Mouse (Mus musculus) midbrain, embryonic 10.5 days (tissue): ENCODE measurements around the gene Cacna1a. TPM values are rescaled to one million over a fixed set of nuclear protein-coding genes. Genes with fewer than 3 reads are reported as not detected.
A peak's percentile ranks its signal among the peaks of the same experiment; 100 is the strongest.

ENCODE experiments used
- DNase-seq: peaks from one replicate; pipeline ENCODE4 v3.0.0-alpha.2; 2017; ENCODE audit warnings: low spot score
- H3K27ac ChIP-seq: fragments of 300-500 bp; sonication (generic); replicated peaks from 2 replicates; pipeline ENCODE4 v1.5.1; 2016; ENCODE audit warnings: mild to moderate bottlenecking
- H3K27me3 ChIP-seq: fragments of 300-500 bp; sonication (generic); 2 replicates; pipeline ENCODE4 v1.6.1; 2016; ENCODE audit warnings: low read depth, mild to moderate bottlenecking; ENCODE audit not compliant: poor library complexity, severe bottlenecking
- H3K36me3 ChIP-seq: fragments of 300-500 bp; sonication (generic); 2 replicates; pipeline ENCODE4 v1.6.1; 2016; ENCODE audit warnings: mild to moderate bottlenecking, moderate library complexity
- H3K4me1 ChIP-seq: fragments of 300-500 bp; sonication (generic); 2 replicates; pipeline ENCODE4 v1.6.1; 2016
- H3K4me3 ChIP-seq: fragments of 300-500 bp; sonication (generic); 2 replicates; pipeline ENCODE4 v1.5.1; 2016; ENCODE audit warnings: mild to moderate bottlenecking, moderate library complexity
- H3K9me3 ChIP-seq: fragments of 300-500 bp; sonication (generic); replicated peaks from 2 replicates; pipeline ENCODE4 v1.6.1; 2016; ENCODE audit warnings: mild to moderate bottlenecking
- WGBS: fragments of 180-500 bp; shearing (Covaris S2); methylation state at CpG from one replicate; pipeline ENCODE4 v1.1.7; 2016; 5-methylcytosine and 5-hydroxymethylcytosine counted together
- polyA plus RNA-seq: library from polyadenylated mRNA; unstranded; fragments of >200 nt; fragmentation: Nextera tagmentation; extraction: Ambion mirVana; gene quantifications from 2 replicates; pipeline ENCODE4 v1.2.1, GENCODE M21; 2016

Gene Cacna1a
- polyA plus RNA-seq, 1 experiment from 2014 or later, result 6.9 TPM

- peaks cover 17% of the 10 kb centered on the region for H3K4me1 ChIP-seq
- peak; percentile 39 for DNase-seq
- 1% methylated on average over 84 of the region's 84 CpGs for WGBS
- peak overlapping the region; percentile 58 for H3K4me3 ChIP-seq
- H3K27me3 ChIP-seq, result peaks cover 72% of the 10 kb centered on the region
- H3K9me3 ChIP-seq, result no peaks in the 10 kb centered on the region
- H3K27ac ChIP-seq, result no peak overlapping the region; the same call in 1 of the 2 replicates
- no peaks in the 10 kb centered on the region for H3K36me3 ChIP-seq
Observed at GRCm38 (mm10) chr8:84559121-84559604, 170.9 kb downstream of the Cacna1a start.

GRCm38 (mm10) chr8:84561698-84562097 lies 173.5 kb downstream of the Cacna1a start:
- 89% methylated on average over 4 of the region's 4 CpGs for whole genome bisulfite sequencing
- Histone ChIP-seq H3K9me3 (no peaks in the 10 kb centered on the region), H3K4me1 (peaks cover 17% of the 10 kb centered on the region), H3K27ac (no peak overlapping the region), H3K4me3 (no peak overlapping the region), H3K36me3 (peaks cover 10% of the 10 kb centered on the region), H3K27me3 (peaks cover 47% of the 10 kb centered on the region)
- no peak for DNase-seq

- Histone ChIP-seq H3K27ac (no peak overlapping the region), H3K36me3 (peaks cover 21% of the 10 kb centered on the region), H3K4me3 (no peak overlapping the region), H3K4me1 (peaks cover 12% of the 10 kb centered on the region), H3K9me3 (no peaks in the 10 kb centered on the region), H3K27me3 (peaks cover 23% of the 10 kb centered on the region)
- 94% methylated on average over 1 of the region's 1 CpGs for whole genome bisulfite sequencing
- DNase-seq, result no peak
Observed at GRCm38 (mm10) chr8:84564042-84564441, 175.8 kb downstream of the Cacna1a start.

GRCm38 (mm10) chr8:84565577-84566360 lies 177.5 kb downstream of the Cacna1a start:
- no peak overlapping the region for H3K4me3 ChIP-seq
- peaks cover 6% of the 10 kb centered on the region; the same call in 1 of the 2 replicates for H3K27me3 ChIP-seq
- peaks cover 12% of the 10 kb centered on the region for H3K4me1 ChIP-seq
- no peaks in the 10 kb centered on the region for H3K9me3 ChIP-seq
- peaks cover 30% of the 10 kb centered on the region for H3K36me3 ChIP-seq
- WGBS, result 85% methylated on average over 25 of the region's 25 CpGs
- no peak for DNase-seq
- no peak overlapping the region for H3K27ac ChIP-seq

DNA sequence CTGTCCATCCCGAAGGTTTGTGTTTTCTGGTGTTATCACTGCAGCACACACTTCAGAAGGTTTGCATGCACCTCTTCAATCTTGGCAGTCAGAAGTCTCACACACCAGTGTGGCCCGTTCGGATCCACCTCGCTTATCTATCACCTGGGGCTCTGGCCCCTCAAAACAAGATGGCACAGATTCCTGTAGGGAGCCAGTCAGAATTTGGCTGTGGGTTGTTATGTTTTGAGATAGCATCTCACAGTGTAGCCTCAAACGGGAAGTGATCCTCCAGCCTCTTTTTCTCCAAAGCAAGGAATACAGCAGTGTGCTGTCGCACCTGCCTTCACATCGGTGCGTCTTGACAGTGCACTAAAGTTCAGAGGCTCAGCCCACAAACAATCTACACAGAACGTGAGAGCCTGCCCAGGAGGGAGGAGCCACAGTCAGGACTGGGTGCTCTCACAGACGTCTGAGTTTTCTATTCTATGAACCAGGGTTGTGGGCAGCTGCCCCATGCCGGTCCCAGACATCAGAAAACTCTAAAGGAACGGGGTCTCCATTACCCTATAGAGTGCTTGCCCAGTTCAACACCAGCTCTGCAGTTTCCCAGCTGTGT lies 178.7 kb downstream of the Cacna1a start:
- peaks cover 41% of the 10 kb centered on the region for H3K36me3 ChIP-seq
- no peak overlapping the region for H3K4me3 ChIP-seq
- no peak overlapping the region for H3K27ac ChIP-seq
- no peaks in the 10 kb centered on the region for H3K9me3 ChIP-seq
- no peak for DNase-seq
- peaks cover 12% of the 10 kb centered on the region for H3K4me1 ChIP-seq
- no peaks in the 10 kb centered on the region for H3K27me3 ChIP-seq
- WGBS, result 86% methylated on average over 12 of the region's 12 CpGs

DNA sequence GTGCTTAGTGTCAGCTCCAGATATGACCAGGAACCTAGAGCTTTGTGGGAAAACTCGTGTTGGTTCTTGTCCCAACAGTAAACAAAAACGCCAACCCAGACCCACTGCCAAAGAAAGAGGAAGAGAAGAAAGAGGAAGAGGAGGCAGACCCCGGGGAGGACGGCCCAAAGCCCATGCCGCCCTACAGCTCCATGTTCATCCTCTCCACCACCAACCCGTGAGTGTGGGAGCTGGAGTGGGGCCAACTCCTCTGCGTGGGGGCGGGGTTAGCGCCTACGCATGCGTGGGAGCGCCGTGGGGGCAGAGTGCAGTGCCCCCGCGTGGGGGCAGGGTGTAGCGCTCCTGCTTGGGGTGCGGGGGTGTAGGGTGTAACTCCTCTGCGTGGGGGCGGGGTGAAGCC lies 179.3 kb downstream of the Cacna1a start:
- DNase-seq, result no peak
- no peaks in the 10 kb centered on the region for H3K9me3 ChIP-seq

GRCm38 (mm10) chr8:84568737-84569136 lies 180.5 kb downstream of the Cacna1a start:
- Histone ChIP-seq H3K9me3 (no peaks in the 10 kb centered on the region), H3K4me1 (peaks cover 9% of the 10 kb centered on the region), H3K36me3 (peaks cover 54% of the 10 kb centered on the region), H3K27ac (no peak overlapping the region), H3K27me3 (no peaks in the 10 kb centered on the region), H3K4me3 (no peak overlapping the region)
- 92% methylated on average over 8 of the region's 8 CpGs for WGBS
- DNase-seq, result no peak

More for the DNA sequence above, 179.3 kb downstream of the Cacna1a start:
- no peak overlapping the region for H3K27ac ChIP-seq
- WGBS, result 86% methylated on average over 19 of the region's 19 CpGs
- H3K36me3 ChIP-seq, result peaks cover 48% of the 10 kb centered on the region
- no peaks in the 10 kb centered on the region for H3K27me3 ChIP-seq
- peaks cover 12% of the 10 kb centered on the region for H3K4me1 ChIP-seq
- no peak overlapping the region for H3K4me3 ChIP-seq

DNA sequence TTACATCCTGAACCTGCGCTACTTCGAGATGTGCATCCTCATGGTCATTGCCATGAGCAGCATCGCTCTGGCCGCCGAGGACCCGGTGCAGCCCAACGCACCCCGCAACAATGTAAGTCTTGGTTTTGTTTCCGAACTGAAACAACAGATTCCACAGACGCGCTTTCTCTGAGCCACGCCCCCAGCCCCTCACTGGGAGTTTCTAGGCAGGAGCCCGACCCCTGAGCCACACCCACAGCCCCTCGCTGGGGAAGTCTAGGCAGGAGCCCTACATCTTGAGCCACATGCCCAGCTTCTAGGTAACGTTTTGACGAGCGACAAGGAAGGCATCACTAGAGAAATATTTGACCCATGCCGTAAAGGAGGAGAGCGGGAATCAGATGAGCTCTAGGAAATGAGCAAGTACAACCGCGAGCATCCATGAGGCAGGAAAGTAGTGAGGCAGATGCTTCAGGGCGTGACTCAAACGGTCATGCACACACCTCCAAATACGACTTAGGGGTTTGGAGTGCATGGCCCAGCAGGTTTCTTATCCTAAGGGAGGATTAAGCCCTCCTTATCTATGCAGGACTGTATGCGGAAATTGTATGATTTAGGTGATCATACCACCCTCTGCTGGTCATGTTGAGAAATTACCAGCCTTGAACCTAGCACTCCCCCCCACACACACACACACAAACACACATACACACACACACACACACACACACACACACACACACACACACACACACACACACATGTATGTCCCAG lies 181.9 kb downstream of the Cacna1a start:
- no peak overlapping the region for H3K4me3 ChIP-seq
- no peak overlapping the region for H3K27ac ChIP-seq
- no peaks in the 10 kb centered on the region for H3K27me3 ChIP-seq
- no peaks in the 10 kb centered on the region for H3K9me3 ChIP-seq
- WGBS, result 45% methylated on average over 25 of the region's 25 CpGs
- peaks cover 5% of the 10 kb centered on the region; the same call in 1 of the 2 replicates for H3K4me1 ChIP-seq
- peaks cover 60% of the 10 kb centered on the region for H3K36me3 ChIP-seq
- no peak for DNase-seq

- 86% methylated on average over 4 of the region's 4 CpGs for WGBS
- H3K4me3 ChIP-seq, result no peak overlapping the region
- no peaks in the 10 kb centered on the region for H3K27me3 ChIP-seq
- H3K9me3 ChIP-seq, result no peaks in the 10 kb centered on the region
- DNase-seq, result no peak
- H3K4me1 ChIP-seq, result no peaks in the 10 kb centered on the region
- H3K36me3 ChIP-seq, result peaks cover 14% of the 10 kb centered on the region
- H3K27ac ChIP-seq, result no peak overlapping the region
Observed at GRCm38 (mm10) chr8:84577432-84577831, 189.2 kb downstream of the Cacna1a start.

GRCm38 (mm10) chr8:84579595-84579994 lies 191.4 kb downstream of the Cacna1a start:
- H3K9me3 ChIP-seq, result no peaks in the 10 kb centered on the region
- H3K27me3 ChIP-seq, result no peaks in the 10 kb centered on the region
- 28% methylated on average over 3 of the region's 3 CpGs for WGBS
- DNase-seq, result peak; percentile 66
- no peak overlapping the region for H3K4me3 ChIP-seq
- no peaks in the 10 kb centered on the region for H3K4me1 ChIP-seq
- peaks cover 6% of the 10 kb centered on the region for H3K36me3 ChIP-seq
- H3K27ac ChIP-seq, result no peak overlapping the region

DNA sequence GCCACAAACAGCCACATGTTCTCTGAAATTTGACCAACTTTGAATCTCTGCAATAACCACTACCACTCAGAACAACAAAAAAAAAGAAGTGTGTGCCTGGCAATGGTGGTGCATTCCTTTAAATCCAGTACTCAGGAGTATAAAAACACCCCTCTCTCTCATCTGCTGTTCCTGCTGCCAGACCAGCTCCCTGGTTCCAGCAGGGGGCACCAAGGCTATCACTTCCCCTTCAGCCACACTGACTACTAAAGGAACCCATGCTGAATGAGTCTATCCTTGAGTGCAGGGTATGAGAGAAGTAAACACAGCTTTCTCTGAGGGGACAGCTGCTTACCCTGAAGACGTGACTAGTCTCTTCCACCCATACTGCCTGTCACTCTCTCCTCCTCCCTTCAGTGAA lies 197.1 kb downstream of the Cacna1a start:
- Histone ChIP-seq H3K9me3 (no peaks in the 10 kb centered on the region), H3K27ac (no peak overlapping the region), H3K27me3 (no peaks in the 10 kb centered on the region), H3K4me3 (no peak overlapping the region), H3K36me3 (peaks cover 6% of the 10 kb centered on the region), H3K4me1 (no peaks in the 10 kb centered on the region)
- DNase-seq, result no peak
- WGBS, result 36% methylated on average over 1 of the region's 1 CpGs

GRCm38 (mm10) chr8:84586221-84586620 lies 198.0 kb downstream of the Cacna1a start:
- no peaks in the 10 kb centered on the region for H3K9me3 ChIP-seq
- no peaks in the 10 kb centered on the region for H3K27me3 ChIP-seq
- H3K4me3 ChIP-seq, result no peak overlapping the region
- WGBS, result 79% methylated on average over 2 of the region's 2 CpGs
- no peaks in the 10 kb centered on the region for H3K4me1 ChIP-seq
- H3K27ac ChIP-seq, result no peak overlapping the region
- H3K36me3 ChIP-seq, result peaks cover 6% of the 10 kb centered on the region
- no peak for DNase-seq
